Mouse (Mus musculus) liver, adult (tissue): ENCODE measurements at regions not wholly inside any gene's neighbourhood (a gene's known extent, or its start where the extent isn't known, plus 50 kb on each side); places are given as distances from the start of the nearest gene placed in this dataset.

Experiments
- GATA4 ChIP-seq: IDR thresholded peaks from 2 replicates; pipeline ENCODE4 v1.6.1; 2014; ENCODE audit warnings: mild to moderate bottlenecking, low read length; ENCODE audit not compliant: insufficient replicate concordance

GRCm38 (mm10) chr3:69669541-69669940 lies 52.2 kb upstream of the Nmd3 start:
- no peak for TF ChIP-seq GATA4

GRCm38 (mm10) chr3:69667820-69668219 lies 54.0 kb upstream of the Nmd3 start:
- no peak for TF ChIP-seq GATA4

GRCm38 (mm10) chr3:69667359-69667758 lies 54.4 kb upstream of the Nmd3 start:
- no peak for TF ChIP-seq GATA4

GRCm38 (mm10) chr3:69664277-69664676 lies 57.5 kb upstream of the Nmd3 start:
- peak; percentile 76; the same call in 1 of the 2 replicates for TF ChIP-seq GATA4

GRCm38 (mm10) chr3:69658185-69658584 lies 59.4 kb upstream of the B3galnt1 start:
- no peak for TF ChIP-seq GATA4

- TF ChIP-seq GATA4 = peak; percentile 70; the same call in 1 of the 2 replicates
Observed at GRCm38 (mm10) chr3:69657570-69657969, 58.8 kb upstream of the B3galnt1 start.

GRCm38 (mm10) chr3:69655001-69655400 lies 56.2 kb upstream of the B3galnt1 start:
- no peak for TF ChIP-seq GATA4

GRCm38 (mm10) chr3:69653361-69653760 lies 54.6 kb upstream of the B3galnt1 start:
- TF ChIP-seq GATA4 = 0 out of 2 replicates have a peak, but pooled peaks have one; percentile 52

GRCm38 (mm10) chr3:69649561-69649960 lies 50.8 kb upstream of the B3galnt1 start:
- no peak for TF ChIP-seq GATA4
